Mouse (Mus musculus): ENCODE measurements around the gene Tssk1. TPM values are rescaled to one million over a fixed set of nuclear protein-coding genes. Genes with fewer than 3 reads are reported as not detected.

Tssk1 gene
- total and polyA plus RNA-seq, 3 experiments = 0.16 TPM; not detected in 2

DNA sequence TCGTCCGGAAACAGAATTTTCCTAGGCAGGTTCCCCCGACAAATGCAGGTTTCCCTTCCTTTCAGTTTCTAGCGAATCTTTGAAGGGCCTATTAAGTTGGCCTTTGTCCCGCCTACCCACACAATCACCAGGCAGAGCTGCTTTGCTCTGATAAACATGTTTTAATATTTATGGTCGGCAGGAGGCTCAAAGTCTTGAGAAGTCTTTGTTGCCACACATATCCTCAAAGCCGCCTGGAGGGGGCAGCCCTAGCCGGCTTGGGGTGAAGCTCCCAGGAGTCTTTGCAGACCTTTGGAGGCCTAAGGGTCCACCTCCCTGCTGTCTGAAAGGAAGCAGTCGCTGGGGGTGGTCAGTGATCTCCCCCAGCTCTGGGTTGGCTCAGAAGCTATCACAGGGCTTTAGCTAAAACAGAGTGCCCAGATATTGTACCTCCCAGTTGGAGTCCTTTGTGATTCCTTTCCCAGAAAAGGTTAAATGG, 34.6 kb downstream of the Tssk1 start:
- H3K9ac ChIP-seq (ENCODE audit: insufficient read depth, low read depth) = peak overlapping the region; percentile 83
- H3K36me3 ChIP-seq (replicated peaks in 1 of 2; ENCODE audit: control insufficient read depth in 1 of 2, insufficient read depth in 1 of 2, low read length in 1 of 2) = peaks cover 19 to 34% of the 10 kb centered on the region in 2 experiments
- H3K9me3 ChIP-seq (replicated peaks; ENCODE audit: low read length) = no peaks in the 10 kb centered on the region
- H3K4me3 ChIP-seq (replicated peaks in 1 of 3; ENCODE audit: low read depth in 2 of 3, low read length in 2 of 3, poor library complexity in 1 of 3) = peak overlapping the region; percentile 73 to 83 (median 83)
- peaks cover 7 to 32% of the 10 kb centered on the region in 2 experiments for H3K4me1 ChIP-seq (ENCODE audit: control insufficient read depth in 1 of 2, insufficient read depth in 2 of 2)
- peak; percentile 14; the same call in 1 of the 2 replicates for TF ChIP-seq ELF1 (IDR thresholded peaks at IDR 0.05; ENCODE audit: low read depth, low read length)
- no peak for TF ChIP-seq MAFK (IDR thresholded peaks at IDR 0.05; ENCODE audit: insufficient replicate concordance, low read length)
- TF ChIP-seq MXI1 (IDR thresholded peaks at IDR 0.05; ENCODE audit: low read depth, low read length) = no peak
- no peak for TF ChIP-seq MAX (IDR thresholded peaks at IDR 0.05; ENCODE audit: low read length)
- no peak for TF ChIP-seq KAT2A (IDR thresholded peaks at IDR 0.05; ENCODE audit: insufficient replicate concordance, low read length)
- no peak for TF ChIP-seq ETS1 (conservative IDR thresholded peaks at IDR 0.05; ENCODE audit: low read depth, low read length)
- TF ChIP-seq NELFE (IDR thresholded peaks at IDR 0.05; ENCODE audit: low read depth, low read length) = peak; percentile 31; the same call in 1 of the 2 replicates
- no peak for TF ChIP-seq TCF12 (IDR thresholded peaks at IDR 0.05; ENCODE audit: low read depth, low read length)
- TF ChIP-seq POLR2A (IDR thresholded peaks at IDR 0.05; ENCODE audit: low read depth, low read length) = 0 out of 2 replicates have a peak, but pooled peaks have one; percentile 16
- TF ChIP-seq RAD21 (IDR thresholded peaks at IDR 0.05; ENCODE audit: low read depth, low read length) = peak; percentile 54
- no peak for TF ChIP-seq MEF2A (IDR thresholded peaks at IDR 0.05; ENCODE audit: borderline replicate concordance, low read depth, low read length)
- peak; percentile 56; the same call in 1 of the 2 replicates for TF ChIP-seq HCFC1 (IDR thresholded peaks at IDR 0.05; ENCODE audit: low read depth, low read length)
- no peak for TF ChIP-seq USF1 (IDR thresholded peaks at IDR 0.05; ENCODE audit: low read depth, low read length)
- 0 out of 2 replicates have a peak, but pooled peaks have one; percentile 20 for TF ChIP-seq POLR2AphosphoS2 (IDR thresholded peaks at IDR 0.05; ENCODE audit: low read depth, low read length)
- TF ChIP-seq TBP (conservative IDR thresholded peaks at IDR 0.05; ENCODE audit: low read depth, low read length) = 0 out of 2 replicates have a peak, but pooled peaks have one; percentile 41
- no peak for TF ChIP-seq ZKSCAN1 (IDR thresholded peaks at IDR 0.05; ENCODE audit: borderline replicate concordance, low read depth, low read length)
- peak; percentile 24; the same call in 1 of the 2 replicates for TF ChIP-seq ZMIZ1 (IDR thresholded peaks at IDR 0.05; ENCODE audit: low read depth, low read length)
- no peak for TF ChIP-seq EP300 (IDR thresholded peaks at IDR 0.05; ENCODE audit: low read length)
- no peak for TF ChIP-seq PAX5 (IDR thresholded peaks at IDR 0.05; ENCODE audit: low read length)
- TF ChIP-seq SIN3A (IDR thresholded peaks at IDR 0.05; ENCODE audit: low read length) = no peak
- peak in 1 of 2 experiments; percentile 96; a peak in 2 of 4 replicates for TF ChIP-seq CTCF (conservative IDR thresholded peaks at IDR 0.05 in 1 of 2, IDR thresholded peaks at IDR 0.05 in 1 of 2; ENCODE audit: low read depth in 2 of 2, low read length in 2 of 2)
- no peak for TF ChIP-seq CHD1 (IDR thresholded peaks at IDR 0.05; ENCODE audit: low read depth, low read length)
- no peak for TF ChIP-seq CHD2 (IDR thresholded peaks at IDR 0.05; ENCODE audit: low read length)
- peak; percentile 61 for TF ChIP-seq SMC3 (IDR thresholded peaks at IDR 0.05; ENCODE audit: low read depth, low read length)
- TF ChIP-seq IRF4 (IDR thresholded peaks at IDR 0.05; ENCODE audit: low read depth, low read length) = peak; percentile 62
- no peak for TF ChIP-seq UBTF (IDR thresholded peaks at IDR 0.05; ENCODE audit: low read depth, low read length)
- TF ChIP-seq NRF1 (IDR thresholded peaks at IDR 0.05; ENCODE audit: low read depth, low read length) = no peak
- TF ChIP-seq USF2 (conservative IDR thresholded peaks at IDR 0.05; ENCODE audit: low read depth, low read length) = no peak
- no peak for TF ChIP-seq JUND (conservative IDR thresholded peaks at IDR 0.05; ENCODE audit: low read depth, low read length)
- no peak for TF ChIP-seq ZC3H11A (IDR thresholded peaks at IDR 0.05; ENCODE audit: low read depth, low read length)
- no peak for TF ChIP-seq RCOR1 (conservative IDR thresholded peaks at IDR 0.05; ENCODE audit: low read depth, low read length)
- no peak for TF ChIP-seq E2F4 (IDR thresholded peaks at IDR 0.05; ENCODE audit: insufficient replicate concordance, low read depth, low read length)
- no peak for TF ChIP-seq ZNF384 (IDR thresholded peaks at IDR 0.05; ENCODE audit: low read depth, low read length)
- 0 out of 2 replicates have a peak, but pooled peaks have one; percentile 1 for TF ChIP-seq MAZ (IDR thresholded peaks at IDR 0.05; ENCODE audit: low read depth, low read length)
- no peak for TF ChIP-seq JUN (IDR thresholded peaks at IDR 0.05; ENCODE audit: insufficient read depth, low read depth, low read length)
- no peak for TF ChIP-seq GABPA (IDR thresholded peaks at IDR 0.05; ENCODE audit: insufficient replicate concordance, low read depth, low read length)
- TF ChIP-seq BHLHE40 (IDR thresholded peaks at IDR 0.05; ENCODE audit: low read depth, low read length) = no peak
- 0 out of 2 replicates have a peak, but pooled peaks have one; percentile 41 for TF ChIP-seq MYC (IDR thresholded peaks at IDR 0.05; ENCODE audit: low read depth, low read length)
- DNase-seq (ENCODE audit: extremely low read depth) = peak; percentile 95
- peak overlapping the region; percentile 43 for H3K27ac ChIP-seq (ENCODE audit: insufficient read depth, low read depth)
- H3K27me3 ChIP-seq (replicated peaks) = peaks cover 3% of the 10 kb centered on the region
- H3K79me2 ChIP-seq (replicated peaks; ENCODE audit: control insufficient read depth, extremely low read depth, insufficient read depth, poor library complexity, severe bottlenecking) = no peaks in the 10 kb centered on the region
- H3K4me2 ChIP-seq (ENCODE audit: insufficient read depth, low read depth, poor library complexity, severe bottlenecking) = peak overlapping the region; percentile 52
- dilution Hi-C loops (cut with MboI; ENCODE audit: extremely low pct_ligation_motif_present, extremely low pct_unique_long_range_greater_than_20kb, low sequenced_read_pairs) = no loop called here
- in situ Hi-C loops (cut with MboI; ENCODE audit: low pct_ligation_motif_present, low pct_unique_long_range_greater_than_20kb, low sequenced_read_pairs) = no loop called here

Measured in CH12.LX (cell line).